Mouse (Mus musculus): Measurements from ENCODE around the gene Krtap5-3.

GRCm38 (mm10) chr7:142178685-142179084 lies 22.5 kb upstream of the Krtap5-3 start:
- no peak for TF ChIP-seq CTCF (IDR thresholded peaks at IDR 0.05; ENCODE audit: low read depth, low read length)
- no peak for TF ChIP-seq EP300 (IDR thresholded peaks at IDR 0.05; ENCODE audit: insufficient read depth, low read depth, low read length)
- no peak for TF ChIP-seq POLR2A (IDR thresholded peaks at IDR 0.05; ENCODE audit: insufficient read depth, low read length)

Data from ES-Bruce4 (cell line).